Mouse (Mus musculus) kidney, embryonic 16.5 days (tissue): ENCODE results near the gene Hes2. TPM values are rescaled to one million over a fixed set of nuclear protein-coding genes. Genes with fewer than 3 reads are reported as not detected.

Experiments
- ATAC-seq: fragments of 200-750 bp; cut with Nextera tagmentation; 2 replicates; pipeline ENCODE4 v1.8.0; 2017; ENCODE audit warnings: moderate TSS enrichment; ENCODE audit not compliant: low FRiP score, low TSS enrichment
- H3K27ac ChIP-seq: fragments of 300-500 bp; sonication (generic); 2 replicates; pipeline ENCODE4 v1.5.1; 2014; ENCODE audit warnings: low read length
- H3K27me3 ChIP-seq: fragments of 300-500 bp; sonication (generic); 2 replicates; pipeline ENCODE4 v1.6.1; 2014; ENCODE audit warnings: low read length, control low read depth, mixed read lengths; ENCODE audit not compliant: insufficient read depth
- H3K36me3 ChIP-seq: fragments of 300-500 bp; sonication (generic); 2 replicates; pipeline ENCODE4 v1.6.1; 2014; ENCODE audit warnings: low read length, control low read depth, mixed read lengths; ENCODE audit not compliant: insufficient read depth
- H3K4me1 ChIP-seq: fragments of 300-500 bp; sonication (generic); 2 replicates; pipeline ENCODE4 v1.6.1; 2014; ENCODE audit warnings: low read length, control low read depth, mixed read lengths; ENCODE audit not compliant: insufficient read depth
- H3K4me2 ChIP-seq: fragments of 300-500 bp; sonication (generic); replicated peaks from 2 replicates; pipeline ENCODE4 v1.6.1; 2014; ENCODE audit warnings: low read depth, low read length
- H3K4me3 ChIP-seq: fragments of 300-500 bp; sonication (generic); 2 replicates; pipeline ENCODE4 v1.5.1; 2014; ENCODE audit warnings: mild to moderate bottlenecking, low read length
- H3K9ac ChIP-seq: fragments of 300-500 bp; sonication (generic); replicated peaks from 2 replicates; pipeline ENCODE4 v1.6.1; 2014; ENCODE audit warnings: low read length
- H3K9me3 ChIP-seq: fragments of 300-500 bp; sonication (generic); 2 replicates; pipeline ENCODE4 v1.6.1; 2016; ENCODE audit warnings: low read length, control low read depth
- WGBS: fragments of 180-500 bp; shearing (Covaris S2); extraction: QIAGEN DNeasy Blood & Tissue Kit; methylation state at CpG from one replicate; pipeline ENCODE4 v1.1.7; 2014; 5-methylcytosine and 5-hydroxymethylcytosine counted together
- polyA plus RNA-seq: library from polyadenylated mRNA; unstranded; fragments of >200 nt; fragmentation: Nextera tagmentation; extraction: Ambion mirVana; gene quantifications from 2 replicates; pipeline ENCODE4 v1.2.1, GENCODE M21; 2015

Gene Hes2
- polyA plus RNA-seq, 1 experiment from 2014 or later, result 0.14 TPM

GRCm38 (mm10) chr4:152130771-152131653 lies 27.7 kb upstream of the Hes2 start:
- Histone ChIP-seq H3K9ac (peak overlapping the region; percentile 73), H3K4me3 (peak overlapping the region; percentile 54), H3K4me2 (peak overlapping the region; percentile 75), H3K27me3 (peaks cover 82% of the 10 kb centered on the region), H3K36me3 (no peaks in the 10 kb centered on the region), H3K4me1 (peaks cover 53% of the 10 kb centered on the region), H3K9me3 (no peaks in the 10 kb centered on the region), H3K27ac (peak overlapping the region; percentile 93)
- peak; percentile 70 for ATAC-seq
- WGBS, result under 1% methylated on average over 73 of the region's 85 CpGs

GRCm38 (mm10) chr4:152131809-152132771 lies 26.6 kb upstream of the Hes2 start:
- Histone ChIP-seq H3K9me3 (no peaks in the 10 kb centered on the region), H3K4me3 (peak overlapping the region; percentile 54), H3K4me2 (peak overlapping the region; percentile 75), H3K27me3 (peaks cover 71% of the 10 kb centered on the region), H3K36me3 (no peaks in the 10 kb centered on the region), H3K4me1 (peaks cover 42% of the 10 kb centered on the region), H3K27ac (peak overlapping the region; percentile 93), H3K9ac (peak overlapping the region; percentile 73)
- WGBS, result 4% methylated on average over 50 of the region's 50 CpGs
- peak; percentile 43 for ATAC-seq

- Histone ChIP-seq H3K27ac (peak overlapping the region; percentile 93), H3K4me3 (no peak overlapping the region), H3K9me3 (no peaks in the 10 kb centered on the region), H3K9ac (no peak overlapping the region), H3K36me3 (no peaks in the 10 kb centered on the region), H3K4me2 (no peak overlapping the region), H3K4me1 (peaks cover 41% of the 10 kb centered on the region), H3K27me3 (peaks cover 65% of the 10 kb centered on the region)
- 21% methylated on average over 10 of the region's 10 CpGs for WGBS
- no peak for ATAC-seq
Observed at GRCm38 (mm10) chr4:152132772-152133169, 25.9 kb upstream of the Hes2 start.

- no peak overlapping the region for H3K4me3 ChIP-seq
- no peak for ATAC-seq
- no peak overlapping the region for H3K4me2 ChIP-seq
- H3K4me1 ChIP-seq, result peaks cover 44% of the 10 kb centered on the region
- H3K9me3 ChIP-seq, result no peaks in the 10 kb centered on the region
- WGBS, result 44% methylated on average over 5 of the region's 5 CpGs
- peaks cover 60% of the 10 kb centered on the region for H3K27me3 ChIP-seq
- no peaks in the 10 kb centered on the region for H3K36me3 ChIP-seq
- peak overlapping the region; percentile 93 for H3K27ac ChIP-seq
- H3K9ac ChIP-seq, result no peak overlapping the region
Observed at GRCm38 (mm10) chr4:152133213-152133612, 25.5 kb upstream of the Hes2 start.

- H3K4me1 ChIP-seq, result peaks cover 42% of the 10 kb centered on the region
Observed at GRCm38 (mm10) chr4:152134507-152134906, 24.2 kb upstream of the Hes2 start.

GRCm38 (mm10) chr4:152135363-152135762 lies 23.3 kb upstream of the Hes2 start:
- no peak for ATAC-seq
- WGBS, result 75% methylated on average over 12 of the region's 12 CpGs
- H3K4me1 ChIP-seq, result peaks cover 34% of the 10 kb centered on the region
- H3K27ac ChIP-seq, result no peak overlapping the region
- H3K4me3 ChIP-seq, result no peak overlapping the region
- no peaks in the 10 kb centered on the region for H3K36me3 ChIP-seq
- no peak overlapping the region for H3K9ac ChIP-seq
- H3K4me2 ChIP-seq, result no peak overlapping the region
- no peaks in the 10 kb centered on the region for H3K9me3 ChIP-seq
- H3K27me3 ChIP-seq, result peaks cover 39% of the 10 kb centered on the region

More at GRCm38 (mm10) chr4:152134507-152134906, 24.2 kb upstream of the Hes2 start:
- no peak for ATAC-seq
- Histone ChIP-seq H3K4me3 (no peak overlapping the region), H3K27ac (no peak overlapping the region), H3K9ac (no peak overlapping the region), H3K4me2 (no peak overlapping the region), H3K36me3 (no peaks in the 10 kb centered on the region), H3K9me3 (no peaks in the 10 kb centered on the region), H3K27me3 (peaks cover 48% of the 10 kb centered on the region)

GRCm38 (mm10) chr4:152136112-152136875 lies 22.4 kb upstream of the Hes2 start:
- H3K36me3 ChIP-seq, result no peaks in the 10 kb centered on the region
- H3K4me3 ChIP-seq, result no peak overlapping the region
- no peaks in the 10 kb centered on the region for H3K9me3 ChIP-seq
- no peak overlapping the region for H3K27ac ChIP-seq
- ATAC-seq, result no peak
- peaks cover 24% of the 10 kb centered on the region for H3K4me1 ChIP-seq
- H3K27me3 ChIP-seq, result peaks cover 33% of the 10 kb centered on the region
- no peak overlapping the region for H3K4me2 ChIP-seq
- H3K9ac ChIP-seq, result no peak overlapping the region
- 32% methylated on average over 6 of the region's 6 CpGs for WGBS

- no peak overlapping the region for H3K4me3 ChIP-seq
- no peak overlapping the region for H3K27ac ChIP-seq
- H3K27me3 ChIP-seq, result peaks cover 28% of the 10 kb centered on the region
- H3K4me1 ChIP-seq, result peaks cover 19% of the 10 kb centered on the region
- no peak overlapping the region for H3K4me2 ChIP-seq
- WGBS, result 93% methylated on average over 2 of the region's 2 CpGs
- no peak overlapping the region for H3K9ac ChIP-seq
- H3K9me3 ChIP-seq, result no peaks in the 10 kb centered on the region
- no peaks in the 10 kb centered on the region for H3K36me3 ChIP-seq
- no peak for ATAC-seq
Observed at GRCm38 (mm10) chr4:152136876-152137250, 21.8 kb upstream of the Hes2 start.

GRCm38 (mm10) chr4:152138497-152139260 lies 20.0 kb upstream of the Hes2 start:
- Histone ChIP-seq H3K27ac (no peak overlapping the region), H3K27me3 (peaks cover 11% of the 10 kb centered on the region), H3K36me3 (no peaks in the 10 kb centered on the region), H3K9ac (peak overlapping the region; percentile 49; the same call in 1 of the 2 replicates), H3K9me3 (no peaks in the 10 kb centered on the region), H3K4me1 (peaks cover 10% of the 10 kb centered on the region), H3K4me2 (peak overlapping the region; percentile 67), H3K4me3 (peak overlapping the region; percentile 51)
- ATAC-seq, result peak; percentile 82
- WGBS, result 2% methylated on average over 50 of the region's 51 CpGs
